Mouse (Mus musculus) kidney, postnatal 14 days (tissue): Measurements from ENCODE around the gene Cdc42bpa.

Experiments used
- DNase-seq: peaks from one replicate; pipeline ENCODE4 v3.0.0; 2022; ENCODE audit warnings: mixed read lengths

Gene Cdc42bpa

DNA sequence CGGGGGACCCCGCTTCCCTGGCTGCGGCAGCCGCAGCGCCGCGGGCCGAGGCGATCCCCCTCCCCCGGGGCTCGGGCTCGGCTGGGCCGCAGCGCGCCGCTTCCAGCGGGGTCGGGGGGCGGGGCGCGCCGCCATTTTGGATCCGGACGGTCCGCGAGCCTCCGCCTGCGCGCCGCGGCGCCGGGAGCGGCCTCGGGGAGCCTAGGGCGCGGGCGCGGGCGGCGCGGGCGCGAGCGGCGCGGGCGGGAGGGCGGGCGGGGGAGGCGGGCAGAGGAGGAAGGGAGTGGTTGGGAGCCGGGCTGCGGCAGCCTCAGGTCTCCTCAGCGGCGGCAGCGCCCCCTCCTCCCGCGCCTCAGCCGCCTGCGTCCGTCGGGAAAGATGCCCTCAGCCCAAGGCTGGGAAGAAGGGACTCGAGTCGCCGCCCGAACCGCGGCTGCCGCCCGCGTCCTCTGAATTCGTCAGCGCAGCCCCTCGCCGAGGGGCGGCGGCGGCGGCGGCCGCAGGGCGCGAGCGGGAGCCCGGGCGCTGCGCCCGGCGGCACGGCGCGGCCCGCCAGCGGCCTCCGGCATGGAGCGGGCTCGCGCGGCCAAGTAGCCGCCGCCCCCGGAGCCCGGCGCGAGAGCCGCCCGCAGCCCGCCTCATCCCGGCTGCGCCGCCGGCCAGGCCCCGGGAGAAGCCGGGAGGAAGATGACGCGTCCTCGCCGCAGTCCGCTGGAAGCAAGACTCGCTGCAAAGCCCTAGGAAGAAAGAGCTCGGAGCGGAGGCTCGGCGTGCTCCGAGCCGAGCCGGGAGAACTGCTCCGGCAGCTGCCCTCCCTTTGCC is at the start of gene Cdc42bpa:
Gene Cdc42bpa (plus strand): TSS at position 752 of the 822 bp plus-strand sequence.
- DNase-seq: peak; percentile 92

DNA sequence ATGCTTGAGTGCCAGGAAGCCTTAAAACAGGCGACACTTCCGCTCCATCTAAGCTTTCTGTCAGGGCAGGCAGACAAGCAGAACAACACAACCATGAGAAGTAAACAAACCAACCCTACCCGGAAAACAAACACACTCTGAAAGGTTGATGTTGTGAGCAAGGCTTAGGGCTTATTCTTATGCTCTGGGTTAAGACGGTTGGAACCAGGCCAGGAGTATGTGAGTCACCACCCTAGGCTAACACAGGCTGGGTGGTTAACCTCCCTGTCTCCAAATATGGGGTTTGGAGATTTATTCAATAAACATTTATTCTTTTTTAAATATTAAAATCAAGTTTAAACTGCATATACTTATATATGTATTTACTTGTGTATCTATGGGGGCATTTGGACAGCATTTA is 46.8 kb upstream of the Cdc42bpa start:
- DNase-seq: peak; percentile 36

DNA sequence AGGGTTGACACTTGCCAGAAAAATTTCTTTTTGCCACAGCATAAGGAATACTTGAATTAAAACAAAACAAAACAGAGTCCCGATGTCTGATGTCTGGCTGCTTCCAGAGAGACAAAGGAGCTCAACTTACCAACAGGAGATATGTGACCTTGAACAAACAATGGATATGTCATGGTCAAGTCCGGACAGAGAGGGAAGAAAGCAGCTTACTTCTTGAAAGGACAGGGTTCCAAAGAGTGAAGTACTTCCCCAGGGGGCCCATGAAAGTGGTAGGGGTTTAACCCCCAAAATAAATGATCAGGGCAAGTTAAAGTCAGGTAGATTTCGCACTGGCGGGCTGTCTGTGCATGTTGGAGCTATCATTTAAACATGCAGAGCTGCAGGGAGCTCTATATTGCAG is 43.2 kb upstream of the Cdc42bpa start:
- DNase-seq: no peak

DNA sequence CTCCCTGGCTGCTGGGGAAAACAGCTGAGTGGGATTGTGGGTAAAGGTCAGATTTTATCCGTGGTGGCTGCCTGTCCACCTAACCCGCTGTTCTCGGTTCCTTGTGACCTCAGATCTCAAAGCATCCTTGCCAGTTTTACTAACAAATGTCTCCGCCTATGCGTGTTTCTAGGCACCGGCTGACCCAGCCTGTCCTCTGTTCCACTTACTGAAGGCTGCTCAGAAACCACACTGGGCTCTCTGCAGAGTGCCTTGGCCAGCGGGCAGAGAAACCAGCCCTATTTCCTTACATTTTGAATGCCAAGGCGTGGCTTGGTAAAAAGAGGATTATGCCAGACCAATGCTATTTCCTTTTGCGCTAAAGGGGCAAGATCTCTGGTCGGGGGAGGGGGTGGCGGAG is 42.8 kb upstream of the Cdc42bpa start:
- DNase-seq: no peak

DNA sequence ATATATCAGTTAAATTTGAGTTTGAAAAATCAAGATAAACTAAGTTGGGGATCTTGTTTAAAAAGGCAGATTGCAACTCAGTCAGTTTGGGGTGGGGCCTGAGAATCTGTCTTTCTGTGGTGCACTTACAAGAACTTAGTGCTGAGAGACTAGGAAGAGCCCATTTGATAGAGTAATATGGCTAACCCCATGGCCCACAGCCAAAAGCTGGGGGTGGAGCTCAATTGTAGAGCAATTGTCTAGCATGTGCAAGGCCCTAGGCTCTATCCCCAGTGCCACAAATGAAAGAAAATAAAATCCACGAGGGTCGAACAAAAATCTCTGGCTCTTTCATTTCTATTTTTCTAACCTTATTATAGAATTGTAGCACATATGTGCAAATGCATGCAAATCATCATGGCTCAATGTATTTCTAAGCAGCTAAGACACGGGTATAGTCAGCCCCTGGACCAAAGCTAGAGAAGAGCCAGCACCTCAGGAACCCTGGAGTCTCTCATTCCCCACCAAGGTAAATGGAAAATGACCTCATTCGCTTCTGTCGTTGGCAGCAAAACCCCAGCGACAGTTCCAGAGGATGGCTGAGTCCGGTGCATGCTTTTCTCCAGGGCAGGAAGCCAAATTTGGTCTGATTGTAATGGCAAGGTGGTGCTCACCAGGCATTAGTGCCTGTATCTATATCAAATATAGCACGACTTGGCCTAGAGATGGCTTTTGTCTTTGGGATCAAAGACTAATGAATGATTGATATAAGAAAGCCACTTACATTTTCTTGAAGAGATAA is 40.4 kb upstream of the Cdc42bpa start:
- DNase-seq: no peak

DNA sequence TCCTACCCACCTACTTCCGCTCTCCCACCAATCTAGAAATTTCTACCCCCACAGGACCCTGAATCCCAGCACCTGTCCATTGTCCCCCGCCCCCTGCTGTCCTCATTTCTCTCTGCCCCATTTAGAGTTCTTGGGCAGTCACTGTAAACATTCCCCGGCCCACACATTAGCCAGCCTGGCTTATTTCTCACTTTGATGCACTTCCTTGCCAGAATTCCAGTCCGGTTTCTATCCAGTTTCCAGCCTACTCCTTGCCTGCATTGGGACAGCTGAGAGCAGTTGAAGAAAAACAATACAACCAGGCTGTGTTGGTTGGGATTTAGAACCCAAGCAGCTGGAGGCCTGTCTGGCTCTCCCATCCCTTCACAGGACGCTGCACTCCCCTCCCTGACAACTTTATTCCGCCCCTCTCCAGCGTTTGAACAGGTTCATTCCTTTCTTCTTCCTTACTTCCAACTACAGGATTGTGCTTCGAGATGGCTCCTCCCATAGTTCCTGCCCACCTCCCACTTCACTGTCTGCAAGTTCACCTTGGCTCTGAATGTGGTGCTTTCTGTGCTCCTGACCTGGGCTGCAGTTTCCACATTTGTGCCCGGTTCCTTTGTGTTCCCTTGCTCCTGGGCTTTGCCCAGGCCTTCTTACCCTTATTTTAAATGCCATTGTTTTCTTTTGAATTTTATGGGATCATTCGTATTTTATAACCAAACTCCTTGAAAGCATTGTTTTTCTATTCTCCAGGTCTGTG is 36.4 kb upstream of the Cdc42bpa start:
- no peak for DNase-seq

DNA sequence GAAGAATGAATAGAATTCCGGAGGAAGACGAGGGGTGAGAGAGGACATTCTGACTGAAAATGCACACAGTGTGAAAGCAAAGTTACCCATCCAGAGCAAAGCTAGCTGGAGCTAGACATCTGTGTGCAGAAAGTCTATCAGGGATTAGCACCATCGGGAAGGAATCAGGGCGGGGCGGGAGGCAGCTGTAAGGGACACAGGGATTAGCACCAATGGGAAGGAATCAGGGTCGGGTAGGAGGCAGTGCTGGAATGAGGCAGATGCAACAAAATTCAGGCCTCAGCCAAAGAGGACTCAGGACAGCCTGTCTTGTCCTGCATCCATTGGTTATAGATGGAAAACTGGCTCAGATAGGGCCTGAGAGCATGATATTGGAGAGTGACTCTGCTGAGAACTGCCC is 34.0 kb upstream of the Cdc42bpa start:
- no peak for DNase-seq

DNA sequence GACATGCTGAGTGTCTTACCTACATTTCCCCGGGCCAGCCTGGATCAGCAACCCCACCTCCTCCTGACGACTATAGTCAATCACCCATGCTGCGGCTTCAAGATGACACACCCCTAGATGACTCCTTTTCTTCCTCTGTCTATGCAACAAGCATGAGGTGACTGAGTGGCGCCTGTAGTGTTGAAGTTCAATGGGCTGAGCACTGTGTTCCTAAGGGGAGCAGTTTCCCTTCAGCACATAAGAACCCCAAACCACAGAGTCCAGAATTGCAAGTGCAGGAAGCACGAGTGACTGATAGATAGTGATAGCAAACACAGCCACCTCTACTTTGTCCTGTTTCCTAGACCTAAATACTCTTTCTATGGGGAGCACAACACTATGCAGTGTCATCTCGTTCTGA is 33.2 kb upstream of the Cdc42bpa start:
- DNase-seq: no peak

DNA sequence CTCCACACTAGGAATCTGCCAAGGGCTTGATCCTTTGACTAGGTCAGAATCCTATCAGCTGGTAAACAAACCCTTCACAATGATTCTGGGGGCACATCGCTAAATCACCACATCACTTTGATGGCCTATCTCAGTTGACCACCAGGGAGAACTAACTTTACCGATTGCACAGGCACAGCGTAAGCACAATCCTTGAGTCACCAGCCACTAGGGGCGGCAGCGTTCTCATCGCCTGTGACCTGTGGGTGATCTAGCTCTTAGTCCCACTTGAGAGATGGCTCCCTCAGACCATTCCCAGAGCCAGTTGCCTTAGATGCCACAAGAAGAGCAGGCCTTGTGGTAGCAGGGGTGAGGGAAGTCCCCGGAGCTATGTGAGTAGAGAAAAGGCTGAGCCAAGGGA is 31.4 kb upstream of the Cdc42bpa start:
- no peak for DNase-seq

DNA sequence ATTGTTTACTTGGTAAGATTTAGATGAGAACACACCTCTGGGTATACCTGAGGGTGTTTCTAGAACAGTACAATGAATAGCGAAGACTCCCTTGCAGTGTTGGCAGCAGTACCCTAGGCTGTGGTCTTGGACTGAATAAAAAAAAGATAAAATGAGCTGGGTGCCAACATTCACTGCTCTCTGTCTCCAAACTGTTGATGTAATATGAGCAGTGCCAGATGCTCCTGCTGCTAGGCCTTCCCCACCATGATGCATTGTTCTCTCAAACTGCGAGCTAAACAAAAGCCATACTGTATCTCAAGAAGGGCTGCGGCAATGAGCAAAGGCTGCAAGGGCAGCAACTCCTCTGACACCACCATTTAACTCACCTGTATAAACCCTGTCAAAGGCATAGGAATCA is 29.0 kb upstream of the Cdc42bpa start:
- DNase-seq: no peak

DNA sequence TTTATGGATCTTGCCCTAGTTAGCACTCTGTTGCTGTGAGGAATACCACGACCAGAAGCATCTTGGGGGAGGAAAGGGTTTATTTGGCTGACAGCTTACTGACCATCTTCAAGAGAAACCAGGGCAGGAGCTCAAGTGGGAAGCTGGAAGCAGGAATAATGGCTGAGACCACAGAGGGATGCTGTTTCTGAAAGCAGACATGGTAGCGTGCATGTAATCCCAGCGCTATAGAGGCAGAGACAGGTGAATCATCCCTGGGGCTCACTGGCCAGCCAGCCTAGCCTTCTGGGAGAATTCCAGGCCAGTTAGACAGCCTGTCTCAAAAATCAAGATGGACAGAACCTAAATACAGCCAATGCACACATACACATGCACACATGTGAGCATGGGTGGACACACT is 26.2 kb upstream of the Cdc42bpa start:
- no peak for DNase-seq

DNA sequence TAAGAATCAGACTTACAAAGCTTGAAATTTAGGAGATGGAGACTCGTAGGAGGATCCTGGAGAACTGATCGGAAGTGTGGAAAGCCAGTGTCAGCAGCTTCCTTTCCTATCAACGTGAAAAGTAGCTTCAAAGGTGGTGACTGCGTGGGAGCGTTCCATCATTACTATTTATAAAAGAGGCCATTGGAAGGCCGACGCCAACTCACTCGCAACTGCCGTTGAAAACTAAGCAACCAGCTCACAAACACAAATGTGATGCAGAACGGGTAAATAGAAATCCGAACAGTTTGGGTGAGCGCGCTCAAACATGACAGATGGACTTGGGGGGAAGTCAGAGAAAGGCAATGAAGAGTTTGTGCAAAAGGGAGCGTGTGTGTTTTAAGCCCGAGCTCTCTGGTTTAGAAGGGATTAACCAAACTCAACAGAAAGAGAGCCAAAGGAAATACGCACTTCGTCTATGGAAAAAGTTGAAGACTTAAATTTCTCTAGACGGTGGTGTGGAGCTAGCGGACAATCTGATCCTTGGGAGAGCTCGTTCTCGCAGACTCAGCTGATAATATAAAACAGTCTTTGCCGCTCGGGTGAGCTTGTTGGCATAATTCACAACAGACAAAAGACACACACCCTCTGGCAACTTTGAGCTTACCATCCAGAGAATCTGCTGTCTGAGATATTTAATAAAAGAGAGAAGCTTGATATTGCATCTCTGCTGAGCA is 20.0 kb upstream of the Cdc42bpa start:
- no peak for DNase-seq

DNA sequence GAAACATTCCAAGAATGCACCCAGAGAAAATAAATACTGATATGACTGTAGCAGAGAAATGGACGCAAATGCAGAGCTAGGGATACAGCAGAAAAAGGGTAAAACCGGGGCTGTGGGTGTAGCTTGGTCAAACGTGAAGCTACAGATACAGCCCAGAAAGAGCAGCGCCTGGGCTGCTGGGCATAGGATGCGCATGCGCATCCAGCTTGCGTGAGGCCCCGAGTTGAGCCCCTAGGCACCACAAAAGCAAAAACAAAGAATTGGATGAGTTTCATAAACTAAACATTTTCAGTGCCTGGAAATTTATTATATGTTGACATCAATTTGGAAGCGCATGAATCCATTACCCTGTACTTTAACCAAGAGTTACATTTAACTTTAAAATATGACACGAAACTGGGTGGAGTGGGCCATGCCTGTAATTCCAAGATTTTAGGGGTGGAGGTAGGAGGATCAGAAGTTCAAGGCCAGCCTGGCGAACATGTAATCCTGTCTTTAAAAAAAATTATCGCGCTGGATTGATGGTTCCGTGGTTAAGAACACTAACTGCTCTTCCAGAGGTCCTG is 19.4 kb upstream of the Cdc42bpa start:
- no peak for DNase-seq

DNA sequence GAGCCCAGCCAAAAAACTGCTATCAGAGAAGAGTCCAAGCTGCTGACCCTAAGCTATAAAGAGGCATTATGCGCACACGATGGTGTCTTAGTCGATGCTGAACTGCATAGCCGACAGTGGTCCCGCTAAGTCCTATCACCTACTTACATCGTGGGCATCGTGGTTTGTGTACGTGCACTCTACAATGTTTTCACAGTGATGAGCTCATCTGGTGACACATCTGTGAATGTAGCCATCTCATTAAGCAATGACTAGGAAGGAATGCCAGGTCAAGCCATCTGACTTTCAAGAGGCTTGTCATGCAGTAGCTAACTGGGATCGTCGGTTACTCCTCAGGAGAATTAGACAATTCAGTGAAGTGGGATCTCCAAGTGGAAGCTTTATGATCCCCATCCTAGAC is 15.3 kb upstream of the Cdc42bpa start:
- DNase-seq: no peak

DNA sequence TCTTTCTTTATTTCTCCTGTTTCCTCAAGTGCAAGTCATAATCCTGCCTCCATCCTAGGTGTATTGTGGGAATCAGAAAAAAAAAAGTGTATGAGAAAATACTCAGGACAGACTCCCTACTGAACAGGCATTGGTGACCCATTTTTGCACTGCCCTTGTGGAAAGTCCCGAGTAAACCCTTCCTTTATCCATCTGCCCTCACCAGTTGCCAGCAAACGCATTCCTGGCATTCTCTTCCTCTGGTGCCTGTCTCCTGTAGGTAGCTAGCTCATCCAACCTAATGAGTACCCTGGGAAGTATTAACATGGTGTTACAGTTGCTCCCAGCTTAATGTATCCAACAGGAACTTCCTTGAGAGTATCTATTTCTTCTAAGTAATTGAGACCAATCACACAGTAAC is 13.7 kb upstream of the Cdc42bpa start:
- DNase-seq: no peak

DNA sequence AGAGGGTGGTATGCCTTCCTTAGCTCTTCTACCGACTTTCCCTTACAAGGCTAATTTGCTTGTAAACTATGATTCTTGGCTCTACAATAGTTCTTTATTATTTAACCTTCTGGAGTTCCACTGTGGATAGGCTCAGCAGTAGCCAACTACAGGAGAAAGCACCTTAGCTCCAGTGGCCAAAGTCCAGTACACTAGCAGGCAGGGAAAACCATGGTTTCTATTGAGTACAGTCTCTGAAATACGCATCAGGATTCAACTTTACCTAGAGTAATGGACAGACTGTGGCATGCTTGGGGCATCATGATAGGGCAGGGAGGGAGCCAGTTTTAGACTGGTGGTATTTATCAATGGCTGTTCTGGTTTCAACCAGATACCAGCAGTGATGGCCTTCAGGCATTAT is 12.6 kb upstream of the Cdc42bpa start:
- peak; percentile 47 for DNase-seq

DNA sequence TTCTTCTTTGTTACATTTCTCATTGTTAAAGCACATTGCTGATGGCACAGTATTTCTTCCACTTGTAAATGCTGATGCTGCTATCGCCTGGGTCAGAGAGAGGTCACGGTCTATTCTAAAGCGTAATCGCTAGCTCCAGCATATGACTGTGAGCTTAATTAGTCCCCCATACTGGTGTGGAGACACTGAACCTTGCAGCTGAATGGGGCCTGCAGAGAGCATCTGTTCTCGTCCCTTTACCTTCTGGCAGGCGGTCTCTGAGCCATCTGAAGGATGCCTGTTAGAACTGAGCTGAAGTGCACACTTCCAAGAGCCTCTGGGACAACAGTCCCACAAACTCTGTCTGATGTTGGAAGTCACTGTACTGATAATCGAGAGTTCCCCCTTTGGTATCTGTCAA is 8.7 kb upstream of the Cdc42bpa start:
- DNase-seq: no peak

DNA sequence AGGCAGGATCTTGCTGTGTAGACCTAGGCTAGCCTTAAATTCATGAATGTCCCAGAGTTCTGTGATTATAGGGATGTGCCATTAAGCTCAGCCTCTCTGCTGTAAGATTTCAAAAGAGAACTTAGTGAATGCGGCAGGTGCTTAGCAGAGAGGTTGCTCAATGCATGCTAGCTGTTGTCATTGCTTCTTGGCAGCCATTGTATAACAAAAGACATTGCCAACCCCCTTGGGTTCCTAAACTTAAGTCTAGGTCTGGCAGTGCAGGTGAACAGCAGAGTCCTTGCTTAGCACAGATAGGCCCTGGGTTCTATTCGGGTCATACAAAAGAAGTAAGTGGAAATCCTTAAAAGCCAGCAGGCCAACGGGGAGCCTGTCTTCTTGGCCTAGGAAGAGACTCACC is 7.0 kb upstream of the Cdc42bpa start:
- DNase-seq: no peak

DNA sequence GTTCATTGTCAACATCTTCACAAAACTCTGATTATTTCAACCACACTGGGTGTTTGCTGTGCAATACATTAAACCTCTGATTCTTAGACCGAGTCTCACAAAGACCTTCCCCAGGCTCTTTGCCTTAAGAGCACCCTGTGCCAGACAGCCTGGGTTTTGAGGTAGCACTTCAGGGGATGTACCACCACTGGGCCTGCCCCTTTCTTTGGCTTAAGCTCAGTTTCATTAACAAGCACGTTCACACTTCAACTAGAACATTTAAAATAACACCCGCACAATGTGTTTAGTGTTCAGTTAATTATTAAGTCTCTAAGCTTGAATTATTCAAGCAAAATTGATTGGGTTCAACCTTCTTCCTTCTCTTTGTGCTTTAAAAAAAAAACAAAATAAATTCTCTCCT is 2.8 kb upstream of the Cdc42bpa start:
- peak; percentile 49 for DNase-seq

DNA sequence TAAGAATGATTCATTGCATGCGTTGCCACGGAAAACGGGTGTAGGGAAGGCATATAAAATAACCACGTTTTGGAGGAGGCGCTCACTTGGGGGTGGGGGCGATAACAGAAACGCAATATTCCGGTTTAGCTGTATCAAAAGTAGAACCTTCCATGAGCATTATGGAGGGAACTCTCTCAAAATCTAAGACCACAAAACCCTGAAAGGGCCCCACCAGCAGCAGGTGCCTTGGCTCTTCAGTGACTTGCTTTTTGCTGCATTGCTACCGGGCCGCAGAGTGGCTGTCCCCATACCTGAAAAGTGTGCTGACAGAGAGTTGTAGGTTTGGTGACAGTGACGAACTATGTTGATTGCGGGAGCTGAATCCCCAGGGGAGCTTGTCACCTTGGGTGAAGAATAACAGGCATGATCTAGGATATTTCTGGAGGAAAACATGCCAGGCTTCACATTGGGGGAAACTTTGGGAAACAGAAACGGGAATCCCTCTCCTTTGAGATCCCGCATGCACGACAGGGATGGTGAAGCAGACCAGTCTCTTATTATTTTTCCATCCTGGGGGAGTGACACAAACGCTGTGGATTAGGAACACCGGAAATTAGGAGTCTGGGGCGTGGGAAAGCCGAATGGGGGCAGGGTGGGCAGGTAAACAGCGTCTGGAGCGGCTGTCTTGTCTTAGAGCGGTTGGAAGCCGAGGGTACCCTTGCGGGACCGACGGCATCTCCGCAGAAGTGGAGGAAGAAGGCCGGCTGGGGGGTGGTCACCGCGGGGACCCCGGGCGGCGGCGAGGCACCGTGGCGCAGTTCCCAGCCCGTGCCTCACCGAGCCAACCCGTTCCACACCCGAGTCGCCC is 1.2 kb upstream of the Cdc42bpa start:
- DNase-seq: peak; percentile 33

DNA sequence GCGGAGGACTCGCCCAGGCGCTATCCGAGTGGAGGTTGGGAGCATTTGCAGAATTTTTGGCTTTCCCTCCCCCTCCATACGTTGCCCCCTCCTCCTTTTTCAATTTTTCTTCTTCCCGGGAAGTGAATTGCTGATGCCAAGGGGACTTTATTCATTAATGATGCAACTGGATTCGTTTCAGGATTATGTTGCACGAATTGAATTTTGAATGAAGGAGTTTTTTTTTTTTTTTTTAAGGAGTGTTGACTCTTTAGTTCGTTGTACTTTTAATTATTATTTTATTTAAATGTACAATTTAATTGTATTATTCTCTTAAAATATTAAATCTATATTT is 238 bp downstream of the Cdc42bpa start:
- DNase-seq: no peak
